Mouse (Mus musculus) neural tube, embryonic 12.5 days (tissue): ENCODE data around the gene Ssxb2. TPM values are rescaled to one million over a fixed set of nuclear protein-coding genes. Genes with fewer than 3 reads are reported as not detected.
"Not testable (repeated sequence)": the region's sequence is repeated elsewhere in the genome, so short reads cannot be mapped to it uniquely, and the experiment has no call there.

ENCODE experiments used
- ATAC-seq: fragments of 200-750 bp; cut with Nextera tagmentation; 2 replicates; pipeline ENCODE4 v1.8.0; 2017; ENCODE audit warnings: low read depth, mild to moderate bottlenecking, moderate TSS enrichment, moderate library complexity; ENCODE audit not compliant: low FRiP score
- H3K27ac ChIP-seq: fragments of 300-500 bp; sonication (generic); 2 replicates; pipeline ENCODE4 v1.5.1; 2016
- H3K27me3 ChIP-seq: fragments of 300-500 bp; sonication (generic); replicated peaks from 2 replicates; pipeline ENCODE4 v1.6.1; 2016; ENCODE audit warnings: mild to moderate bottlenecking
- H3K36me3 ChIP-seq: fragments of 300-500 bp; sonication (generic); 2 replicates; pipeline ENCODE4 v1.6.1; 2016; ENCODE audit warnings: mild to moderate bottlenecking
- H3K4me1 ChIP-seq: fragments of 300-500 bp; sonication (generic); 2 replicates; pipeline ENCODE4 v1.6.1; 2016
- H3K4me2 ChIP-seq: fragments of 300-500 bp; sonication (generic); replicated peaks from 2 replicates; pipeline ENCODE4 v1.6.1; 2016; ENCODE audit warnings: mild to moderate bottlenecking
- H3K4me3 ChIP-seq: fragments of 300-500 bp; sonication (generic); 2 replicates; pipeline ENCODE4 v1.5.1; 2016
- H3K9ac ChIP-seq: fragments of 300-500 bp; sonication (generic); 2 replicates; pipeline ENCODE4 v1.6.1; 2016; ENCODE audit warnings: mild to moderate bottlenecking
- H3K9me3 ChIP-seq: fragments of 300-500 bp; sonication (generic); 2 replicates; pipeline ENCODE4 v1.6.1; 2016; ENCODE audit warnings: mild to moderate bottlenecking
- WGBS: fragments of 180-500 bp; shearing (Covaris S2); methylation state at CpG from one replicate; pipeline ENCODE4 v1.1.7; 2016; 5-methylcytosine and 5-hydroxymethylcytosine counted together
- polyA plus RNA-seq: library from polyadenylated mRNA; unstranded; fragments of >200 nt; fragmentation: Nextera tagmentation; extraction: Ambion mirVana; gene quantifications from 2 replicates; pipeline ENCODE4 v1.2.1, GENCODE M21; 2016

Gene Ssxb2
- polyA plus RNA-seq = not detected in 2 replicates

DNA sequence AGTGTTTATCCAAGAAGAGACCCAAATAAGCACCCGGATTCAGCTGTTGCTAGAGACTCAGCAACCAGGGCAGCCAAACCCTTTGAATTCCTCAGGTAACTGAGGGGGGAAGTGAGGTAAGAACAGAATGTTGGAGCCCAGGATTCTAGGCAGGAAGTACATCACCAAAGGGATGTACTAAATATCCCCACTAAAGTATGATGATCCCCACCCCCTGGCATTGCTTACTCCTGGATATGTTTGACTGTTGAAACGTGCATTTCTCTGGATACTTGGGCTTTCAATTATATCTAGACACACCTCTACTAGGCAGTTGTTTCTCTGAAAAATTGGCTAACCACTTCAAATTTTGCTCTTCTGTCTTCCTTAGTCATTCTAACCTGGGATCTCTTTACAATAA, at the start of gene Ssxb2:
Gene Ssxb2 (minus strand): TSS at position 101 of the 400 bp plus-strand sequence.
- not testable (repeated sequence) for H3K4me3 ChIP-seq, ATAC-seq, H3K36me3 ChIP-seq, H3K27ac ChIP-seq, H3K4me1 ChIP-seq, H3K27me3 ChIP-seq, H3K4me2 ChIP-seq, H3K9ac ChIP-seq
- peaks cover 11% of the 10 kb centered on the region for H3K9me3 ChIP-seq
- 78% methylated on average over 2 of the region's 2 CpGs for WGBS

DNA sequence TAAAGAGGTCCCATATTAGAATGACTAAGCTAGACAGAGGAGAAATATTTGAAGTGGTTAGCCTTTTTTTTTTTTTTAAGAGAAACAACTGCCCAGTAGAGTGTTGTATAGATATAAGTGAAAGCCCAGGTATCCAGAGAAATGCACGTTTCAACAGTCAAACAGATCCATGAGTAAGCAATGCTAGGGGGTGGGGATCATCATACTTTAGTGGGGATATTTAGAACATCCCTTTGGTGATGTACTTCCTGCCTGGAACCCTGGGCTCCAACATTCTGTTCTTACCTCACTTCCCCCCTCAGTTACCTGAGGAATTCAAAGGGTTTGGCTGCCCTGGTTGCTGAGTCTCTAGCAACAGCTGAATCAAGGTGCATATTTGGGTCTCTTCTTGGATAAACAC, 48.5 kb downstream of the Ssxb2 start, which contains the start of gene Ssxb1:
Gene Ssxb1 (plus strand): TSS at position 301 of the 400 bp plus-strand sequence.
- H3K4me2 ChIP-seq, H3K9ac ChIP-seq, H3K27ac ChIP-seq, H3K36me3 ChIP-seq, H3K4me3 ChIP-seq, ATAC-seq, H3K9me3 ChIP-seq, H3K27me3 ChIP-seq, H3K4me1 ChIP-seq: not testable (repeated sequence)
- 38% methylated on average over 1 of the region's 1 CpGs for WGBS

Other genes starting within 250 kb of the Ssxb2 start
- gene Ftsj1, start 209.3 kb downstream of the Ssxb2 start, polyA plus RNA-seq = 45.8 and 46.3 TPM in 2 replicates
- gene Slc38a5, start 190.6 kb downstream of the Ssxb2 start, polyA plus RNA-seq = 6.4 and 6.9 TPM in 2 replicates
- not detected in 2 replicates for gene Ssxb10, start 134.3 kb downstream of the Ssxb2 start, polyA plus RNA-seq
- gene Ssxb9, start 94.7 kb downstream of the Ssxb2 start, polyA plus RNA-seq = not detected in 2 replicates
- not detected in 2 replicates for gene Ssxb1, start 48.4 kb downstream of the Ssxb2 start, polyA plus RNA-seq
- gene Gm14459, start 63.2 kb upstream of the Ssxb2 start, polyA plus RNA-seq = not detected in 2 replicates
- gene Ssxb6, start 86.5 kb upstream of the Ssxb2 start, polyA plus RNA-seq = not detected in 2 replicates
- gene Ssxb3, start 130.1 kb upstream of the Ssxb2 start, polyA plus RNA-seq = not detected in 2 replicates
- not detected in 2 replicates for gene Ssxb8, start 229.1 kb upstream of the Ssxb2 start, polyA plus RNA-seq